Comparison of ENCODE assay signal across 10 mouse cellular contexts in genomic region chr7:130860721-130861142, GRCm38 (mm10). TPM values are rescaled to one million over a fixed set of nuclear protein-coding genes. Genes with fewer than 3 reads are reported as not detected.
DNase-seq lines count a peak whose midpoint lies in the region; ATAC-seq and TF ChIP-seq lines count a peak whose summit lies in the region.
"Had no signal": no experiment of that assay in that cellular context is flagged by ENCODE, and none has a peak within 500 bp of the region (broad histone marks: within the 10 kb centered on the region; RNA-seq: fewer than 3 reads in every experiment).

No protein-coding gene starts in this region.

- WGBS in midbrain, embryonic 10.5 days, result 26% methylated on average over 11 of the region's 11 CpGs
- 9% methylated on average over 11 of the region's 11 CpGs for WGBS in midbrain, embryonic 16.5 days
- 20% methylated on average over 11 of the region's 11 CpGs for WGBS in embryonic facial prominence, embryonic 13.5 days
- 14% methylated on average over 11 of the region's 11 CpGs for WGBS in olfactory bulb, adult 2 months

- peaks cover 59% of the 10 kb centered on the region for H3K4me1 ChIP-seq in midbrain, embryonic 10.5 days
- H3K4me1 ChIP-seq in midbrain, embryonic 16.5 days (ENCODE audit: control insufficient read depth, insufficient read depth, low read length), result peaks cover 7% of the 10 kb centered on the region
- H3K4me1 ChIP-seq in embryonic facial prominence, embryonic 13.5 days, result peaks cover 15% of the 10 kb centered on the region
- H3K4me1 ChIP-seq in olfactory bulb, adult 2 months (ENCODE audit: control insufficient read depth, insufficient read depth, low read length), result peaks cover 34% of the 10 kb centered on the region
- H3K4me1 ChIP-seq: liver, embryonic 15.5 days; stomach, embryonic 15.5 days had no signal

- H3K4me2 ChIP-seq in midbrain, embryonic 16.5 days (ENCODE audit: low read length), result no peak overlapping the region
- H3K4me2 ChIP-seq in embryonic facial prominence, embryonic 13.5 days, result 0 out of 2 replicates have a peak overlapping the region, but pooled peaks have one; percentile 20
- H3K4me2 ChIP-seq: heart, embryonic 15.5 days; liver, embryonic 15.5 days; stomach, embryonic 15.5 days had no signal

- DNase-seq in midbrain, embryonic 10.5 days (ENCODE audit: low spot score), result peak; percentile 28
- peak; percentile 45 for DNase-seq in kidney, postnatal 14 days
- no peak for DNase-seq in adrenal gland, postnatal 4 days (ENCODE audit: low spot score in 2 of 2)
- DNase-seq in right cerebral cortex, postnatal 25 days, result no peak

- TF ChIP-seq CTCF in olfactory bulb, adult 2 months (IDR thresholded peaks at IDR 0.05; ENCODE audit: insufficient read depth, low read depth, low read length), result no peak

- no peak for TF ChIP-seq POLR2A in olfactory bulb, adult 2 months (IDR thresholded peaks at IDR 0.05; ENCODE audit: insufficient read depth, low read depth, low read length)

- no peaks in the 10 kb centered on the region for H3K9me3 ChIP-seq in midbrain, embryonic 10.5 days (replicated peaks)
- no peaks in the 10 kb centered on the region for H3K9me3 ChIP-seq in midbrain, embryonic 16.5 days (replicated peaks; ENCODE audit: control insufficient read depth, low read length, poor library complexity, severe bottlenecking)
- H3K9me3 ChIP-seq in embryonic facial prominence, embryonic 13.5 days, result no peaks in the 10 kb centered on the region
- H3K9me3 ChIP-seq: heart, embryonic 15.5 days; liver, embryonic 15.5 days; stomach, embryonic 15.5 days had no signal

- no peak for ATAC-seq in midbrain, embryonic 16.5 days
- ATAC-seq in embryonic facial prominence, embryonic 13.5 days (ENCODE audit: insufficient number of reproducible peaks, insufficient read depth, low FRiP score, low TSS enrichment, low read depth), result no peak

- H3K4me3 ChIP-seq in midbrain, embryonic 10.5 days, result no peak overlapping the region
- no peak overlapping the region for H3K4me3 ChIP-seq in midbrain, embryonic 16.5 days (ENCODE audit: low read depth, low read length)
- H3K4me3 ChIP-seq in embryonic facial prominence, embryonic 13.5 days, result no peak overlapping the region
- no peak overlapping the region for H3K4me3 ChIP-seq in olfactory bulb, adult 2 months (ENCODE audit: insufficient read depth, low read depth, low read length)
- H3K4me3 ChIP-seq: heart, embryonic 15.5 days; liver, embryonic 15.5 days; stomach, embryonic 15.5 days had no signal

- H3K27me3 ChIP-seq in midbrain, embryonic 10.5 days (ENCODE audit: low read depth, poor library complexity, severe bottlenecking), result peaks cover 46% of the 10 kb centered on the region
- no peaks in the 10 kb centered on the region; the same call in 1 of the 2 replicates for H3K27me3 ChIP-seq in midbrain, embryonic 16.5 days (ENCODE audit: control insufficient read depth, insufficient read depth, low read depth, low read length)
- peaks cover 2% of the 10 kb centered on the region; the same call in 1 of the 2 replicates for H3K27me3 ChIP-seq in embryonic facial prominence, embryonic 13.5 days
- H3K27me3 ChIP-seq: heart, embryonic 15.5 days; stomach, embryonic 15.5 days had no signal

- H3K27ac ChIP-seq in midbrain, embryonic 10.5 days (replicated peaks), result peak overlapping the region; percentile 86
- H3K27ac ChIP-seq in midbrain, embryonic 16.5 days (ENCODE audit: low read length), result no peak overlapping the region
- H3K27ac ChIP-seq in embryonic facial prominence, embryonic 13.5 days, result peak overlapping the region; percentile 51
- H3K27ac ChIP-seq in olfactory bulb, adult 2 months (ENCODE audit: insufficient read depth, low read depth, low read length), result peak overlapping the region; percentile 84
- H3K27ac ChIP-seq: heart, embryonic 15.5 days; liver, embryonic 15.5 days; stomach, embryonic 15.5 days had no signal

- no peak overlapping the region for H3K9ac ChIP-seq in midbrain, embryonic 16.5 days (ENCODE audit: low read depth, low read length)
- no peak overlapping the region for H3K9ac ChIP-seq in embryonic facial prominence, embryonic 13.5 days
- H3K9ac ChIP-seq: heart, embryonic 15.5 days; liver, embryonic 15.5 days; stomach, embryonic 15.5 days had no signal

- H3K36me3 ChIP-seq in midbrain, embryonic 10.5 days, result no peaks in the 10 kb centered on the region
- H3K36me3 ChIP-seq in midbrain, embryonic 16.5 days (ENCODE audit: control insufficient read depth, insufficient read depth, low read length), result no peaks in the 10 kb centered on the region
- H3K36me3 ChIP-seq in embryonic facial prominence, embryonic 13.5 days, result no peaks in the 10 kb centered on the region
- H3K36me3 ChIP-seq: heart, embryonic 15.5 days; liver, embryonic 15.5 days; stomach, embryonic 15.5 days had no signal

RNA-seq across cellular contexts. Expression of gene Plekha1, which starts 4.8 kb away (rescaled TPM):
- 49.9 and 50.9 TPM in 2 replicates for polyA plus RNA-seq in midbrain, embryonic 10.5 days (2016; fragmentation: Nextera tagmentation; extraction: Ambion mirVana)
- 66.1 and 72.3 TPM in 2 replicates for polyA plus RNA-seq in midbrain, embryonic 16.5 days (2015; fragmentation: Nextera tagmentation; extraction: Ambion mirVana)
- polyA plus RNA-seq in embryonic facial prominence, embryonic 13.5 days (2015; fragmentation: Nextera tagmentation; extraction: Ambion mirVana), result 40.4 and 52.6 TPM in 2 replicates
- polyA plus RNA-seq in olfactory bulb, adult 2 months (2012; ENCODE audit: insufficient read depth, insufficient read length, low replicate concordance, missing spikeins), result 219 TPM in 1 of 2 replicates, not detected in the other
- total RNA-seq in adrenal gland, postnatal 4 days (2021), result 10 to 100 TPM; 39.2 to 41.8 TPM

Comparison
In these comparisons a context has a peak if more than half of its experiments do, and no peak if none do; other contexts are left out.
1. DNase-seq: peak in midbrain, embryonic 10.5 days (single experiment) and kidney, postnatal 14 days (single experiment); none in adrenal gland, postnatal 4 days (0 of 2) and right cerebral cortex, postnatal 25 days (single experiment).